Mouse (Mus musculus) urinary bladder, postnatal 10 days (tissue): ENCODE measurements around the gene Foxn3.

ENCODE experiments used
- DNase-seq: peaks from one replicate; pipeline ENCODE4 v3.0.0; 2022; ENCODE audit warnings: low spot score

Foxn3 gene

DNA sequence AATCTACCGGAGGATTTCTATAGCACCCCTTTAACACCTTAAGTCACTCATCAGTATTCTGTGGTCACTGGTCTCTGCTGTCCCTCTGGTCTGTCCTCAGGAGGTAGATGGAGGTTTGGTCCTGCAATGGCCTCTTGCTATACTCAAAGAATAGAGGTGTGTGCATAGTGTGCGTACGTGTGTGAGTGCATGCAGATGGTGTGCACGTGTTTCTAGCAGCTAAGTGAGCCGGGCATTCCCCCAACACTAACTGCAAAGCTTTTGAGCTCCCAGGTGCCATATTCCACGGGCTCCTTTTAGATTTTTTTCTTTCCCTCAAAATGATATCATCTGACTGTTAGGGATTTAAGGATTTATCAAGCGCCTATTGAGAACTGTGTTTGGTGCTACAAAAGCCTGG lies 269.9 kb downstream of the Foxn3 start:
- no peak for DNase-seq

DNA sequence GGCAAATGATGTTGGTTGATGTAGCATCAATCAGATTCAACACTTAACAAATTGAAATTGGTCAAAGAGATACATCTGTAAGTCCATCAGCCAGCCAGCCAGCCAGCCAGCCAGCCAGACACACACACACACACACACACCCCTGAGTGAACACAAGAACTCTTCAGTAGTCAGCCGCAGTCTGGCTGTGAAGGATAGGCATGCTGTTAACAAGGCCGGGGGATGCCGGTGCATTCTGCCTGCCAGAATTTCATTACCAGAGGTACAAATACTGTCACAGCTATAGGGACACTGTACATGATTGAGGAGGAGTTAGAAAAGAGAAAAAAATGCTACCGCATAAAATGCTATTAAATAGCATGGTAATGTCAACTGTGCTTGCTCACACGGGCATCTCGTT lies 271.2 kb downstream of the Foxn3 start:
- no peak for DNase-seq

DNA sequence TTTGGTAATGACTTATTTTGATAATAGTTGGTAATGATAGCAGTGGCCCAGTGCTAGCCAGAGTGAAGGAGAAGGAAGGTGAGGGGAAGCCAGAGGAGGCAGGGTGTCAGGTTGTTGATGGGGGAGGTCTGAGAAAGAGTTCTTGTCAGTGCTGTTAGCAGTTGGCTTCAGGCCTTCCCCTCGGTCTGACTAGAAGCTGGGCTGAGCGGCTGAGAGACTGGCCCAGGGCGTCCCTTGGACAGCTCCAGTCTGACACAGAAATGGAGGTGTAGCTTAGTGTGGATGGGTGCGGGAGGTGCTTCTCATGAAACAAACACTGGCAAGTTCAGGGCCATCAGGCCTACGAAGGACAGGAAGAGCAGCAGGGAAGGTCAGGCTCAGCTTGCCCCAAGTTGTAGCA lies 276.3 kb downstream of the Foxn3 start:
- no peak for DNase-seq

DNA sequence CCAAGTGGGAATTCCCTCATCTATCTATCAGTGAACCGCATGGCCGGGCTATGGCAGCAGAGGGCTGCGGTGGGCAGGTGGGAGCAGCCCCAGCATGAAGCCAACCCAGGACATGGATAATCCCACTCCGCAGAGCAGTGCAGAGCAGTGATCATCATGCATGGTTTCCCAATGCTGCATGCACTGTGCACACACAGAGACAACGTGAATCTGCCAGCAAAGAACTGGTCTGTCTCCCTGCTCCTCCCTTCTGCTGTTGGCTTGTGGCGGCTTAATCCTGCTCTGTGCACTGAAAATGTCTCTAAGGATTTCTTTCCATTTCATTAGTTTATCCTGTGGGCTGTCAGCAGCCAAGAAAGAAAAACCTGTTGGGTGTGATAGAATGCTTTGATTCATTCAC lies 276.7 kb downstream of the Foxn3 start:
- no peak for DNase-seq

DNA sequence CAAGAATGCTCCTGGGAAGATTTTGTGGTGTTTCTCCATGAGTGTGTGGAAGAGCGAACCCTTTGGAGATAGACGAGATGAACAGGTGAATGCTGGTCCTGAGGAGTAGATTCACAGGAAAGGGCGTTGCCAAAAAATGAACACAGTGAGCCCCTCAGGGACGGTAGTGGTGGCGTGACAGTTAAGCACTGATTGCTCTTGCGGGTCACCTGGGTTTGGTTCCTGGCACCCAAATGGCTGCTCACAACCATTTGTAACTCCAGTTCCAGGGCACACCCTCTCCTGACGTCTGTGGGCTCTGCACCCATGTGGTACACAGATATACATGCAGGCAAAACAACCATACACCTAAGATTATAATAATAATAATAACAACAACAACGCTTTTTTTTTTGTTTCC lies 277.7 kb downstream of the Foxn3 start:
- no peak for DNase-seq

DNA sequence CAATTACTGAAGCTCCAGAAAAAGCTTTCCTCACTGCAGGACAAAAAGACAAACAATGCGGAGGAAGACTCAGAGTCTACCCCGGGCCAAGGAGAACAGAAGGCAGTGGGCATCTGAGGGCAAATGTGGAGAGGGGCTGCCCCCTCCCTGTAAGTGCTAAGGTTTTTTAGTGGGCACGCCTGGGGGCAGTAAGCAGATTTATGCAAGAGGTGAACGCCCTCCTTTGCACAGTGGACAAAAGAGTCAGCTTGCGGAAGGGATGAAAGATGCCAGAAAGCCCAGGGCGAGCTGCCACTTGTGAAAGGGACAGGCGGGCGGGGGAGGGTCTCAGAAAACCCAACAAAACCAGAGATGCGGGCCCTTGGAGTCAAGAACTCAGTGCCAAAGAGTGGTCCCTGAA lies 278.2 kb downstream of the Foxn3 start:
- no peak for DNase-seq

DNA sequence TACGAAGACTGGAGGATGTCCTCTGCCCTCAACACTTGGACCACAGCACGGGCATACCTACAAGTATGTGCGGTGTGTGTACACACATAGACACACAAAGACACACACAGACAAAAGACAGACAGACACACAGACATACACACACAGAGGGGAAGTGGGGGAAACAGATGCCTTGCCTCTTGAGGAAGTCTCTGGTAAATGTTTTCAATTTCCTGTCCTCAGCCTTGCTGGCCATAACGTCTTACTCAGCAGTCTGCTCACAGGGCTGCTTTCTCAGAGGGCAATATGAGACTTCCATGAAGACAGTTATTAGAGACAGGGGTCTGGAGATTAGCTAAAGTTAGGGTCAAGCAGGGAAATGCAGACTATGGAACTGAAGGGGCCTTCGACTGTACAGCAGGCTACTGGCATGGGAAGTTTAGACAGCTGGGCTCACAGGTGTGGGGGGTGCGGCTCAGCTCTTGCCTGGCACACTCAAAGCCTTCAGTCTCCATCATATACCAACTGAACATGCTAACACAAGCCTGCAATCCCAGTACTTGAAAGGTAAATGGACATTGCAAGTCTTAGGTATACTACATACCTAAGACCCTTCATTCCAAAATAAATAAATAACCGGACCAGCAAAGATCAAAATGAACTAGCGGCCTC lies 278.8 kb downstream of the Foxn3 start:
- no peak for DNase-seq

DNA sequence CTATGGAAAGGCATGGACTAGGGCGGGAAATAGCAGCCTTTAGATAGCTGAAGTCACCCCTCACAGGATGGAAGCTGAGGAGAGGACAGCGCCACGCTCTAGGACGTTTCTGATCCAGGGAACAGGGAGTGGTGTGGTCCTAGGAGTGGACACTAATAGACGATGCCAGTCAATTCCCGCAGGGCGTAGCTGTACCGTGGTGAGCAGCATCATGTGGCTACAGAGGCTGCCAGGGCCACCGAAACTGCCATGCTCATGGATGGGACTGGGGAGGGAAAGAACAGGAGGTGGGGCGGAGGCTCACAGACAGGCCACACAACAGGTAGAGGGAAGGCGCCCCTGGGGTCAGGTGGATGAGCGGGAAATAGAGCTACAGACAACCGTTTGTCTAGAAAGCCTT lies 282.6 kb downstream of the Foxn3 start:
- no peak for DNase-seq

DNA sequence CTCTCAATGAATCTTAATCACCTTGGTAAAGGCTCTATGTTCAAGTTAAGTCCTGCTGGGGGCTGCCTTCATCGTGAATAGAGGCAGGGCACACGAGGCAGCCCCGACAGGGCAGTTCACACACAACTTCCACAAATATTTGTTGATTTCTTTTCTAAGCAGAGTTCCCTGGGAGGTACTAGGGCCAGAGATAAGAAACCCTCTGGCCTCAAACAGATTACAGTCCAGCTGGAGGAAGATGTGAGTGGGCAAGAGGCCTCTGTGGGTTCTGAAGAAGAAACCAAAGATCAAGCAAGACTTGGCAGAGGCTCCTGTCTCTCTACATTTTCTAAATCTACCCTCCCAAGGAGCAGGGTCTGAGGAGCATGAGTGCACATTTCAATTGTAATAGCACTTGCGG lies 283.1 kb downstream of the Foxn3 start:
- no peak for DNase-seq

DNA sequence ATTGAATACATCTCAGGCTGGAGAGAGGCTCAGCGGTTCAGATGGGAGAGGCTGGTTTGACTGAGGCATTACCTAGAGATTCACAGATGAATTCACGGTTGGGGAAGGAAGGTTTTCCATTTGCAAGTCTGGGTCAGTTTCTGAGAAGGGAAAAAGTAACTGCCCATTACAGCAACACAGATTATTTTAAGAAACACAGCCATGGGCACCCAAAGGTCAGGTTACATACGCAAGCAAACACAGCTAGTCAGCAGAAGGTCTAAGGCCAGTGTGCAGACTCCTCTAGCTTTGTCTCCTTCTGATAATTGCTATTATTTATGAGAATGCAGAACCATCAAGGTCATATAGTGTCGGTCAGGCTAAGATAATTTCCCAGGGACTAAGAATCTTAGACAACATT lies 284.0 kb downstream of the Foxn3 start:
- DNase-seq, result no peak

DNA sequence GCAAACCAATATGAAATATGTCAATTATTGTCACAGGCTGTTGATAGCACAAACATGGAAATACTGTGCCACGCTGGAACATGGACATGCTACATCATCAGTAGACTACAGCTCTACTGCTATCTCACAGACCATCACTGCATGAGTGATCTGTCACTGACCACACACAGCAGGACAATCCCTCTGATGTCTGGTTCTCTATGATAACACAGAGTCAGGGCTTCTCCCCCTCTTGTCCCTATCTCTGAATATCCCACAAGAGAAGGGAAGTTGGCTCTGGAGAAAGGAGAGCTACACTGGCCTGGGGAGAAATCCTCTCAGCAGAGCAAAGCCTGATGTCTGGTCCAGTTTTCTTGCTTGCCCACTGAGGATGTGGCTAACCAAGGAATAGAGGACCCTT lies 288.8 kb downstream of the Foxn3 start:
- DNase-seq, result no peak

DNA sequence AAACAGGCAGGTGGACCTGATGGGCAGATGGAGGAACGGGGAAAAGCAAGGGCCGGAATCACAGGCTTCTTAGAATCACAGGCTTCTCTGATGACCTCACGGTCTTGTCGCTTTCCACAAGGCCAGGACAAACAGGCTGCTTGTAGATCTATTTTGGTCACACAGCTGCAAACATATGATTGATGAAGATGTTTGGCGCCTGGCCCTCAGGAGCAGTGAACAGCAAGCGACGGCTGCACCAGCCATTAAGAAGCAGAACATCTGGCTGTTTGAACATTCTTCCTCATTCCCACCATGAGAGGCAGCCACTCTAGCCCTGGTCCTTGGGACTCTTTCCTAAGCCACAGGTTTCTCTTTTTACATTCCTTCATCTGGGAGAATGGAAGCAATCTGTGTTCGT lies 294.0 kb downstream of the Foxn3 start:
- DNase-seq, result no peak

DNA sequence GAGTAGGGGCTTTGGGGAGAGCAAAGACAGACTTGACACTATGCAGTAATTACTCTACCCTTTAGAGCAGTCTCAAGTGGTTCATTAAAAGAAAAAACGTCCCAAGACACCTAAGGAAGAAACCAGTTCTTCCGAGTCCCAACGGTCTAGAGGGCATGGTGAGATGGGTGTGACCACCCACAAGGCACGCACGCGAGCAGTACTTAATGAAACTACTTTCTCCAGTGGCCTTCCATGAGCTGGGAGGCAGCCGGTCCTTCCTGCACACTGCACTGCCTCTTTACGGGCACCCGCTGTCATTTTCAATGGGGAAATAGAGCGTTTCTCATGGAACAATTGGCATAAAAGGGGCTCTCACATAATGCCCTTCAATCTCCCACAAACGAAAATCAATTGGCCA lies 294.4 kb downstream of the Foxn3 start:
- no peak for DNase-seq

DNA sequence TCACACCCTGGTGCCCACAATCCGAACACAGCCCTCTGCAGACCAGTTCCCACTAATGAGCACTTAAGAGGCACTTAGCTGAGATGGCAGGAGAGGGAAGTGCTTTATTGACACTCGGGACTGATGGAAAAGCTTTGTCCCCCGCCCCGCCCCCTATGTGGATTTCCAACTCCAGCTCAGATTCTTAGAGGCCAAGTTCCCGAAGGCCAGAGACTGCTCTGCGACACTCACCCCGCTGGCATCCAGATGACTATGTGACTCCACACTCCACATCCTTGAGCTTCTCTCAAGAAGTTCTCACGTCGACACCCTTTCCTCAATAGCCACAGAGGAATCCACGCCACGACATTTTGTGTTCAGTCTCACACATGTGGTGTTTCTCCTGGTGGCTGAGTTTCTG lies 295.6 kb downstream of the Foxn3 start:
- DNase-seq, result no peak

DNA sequence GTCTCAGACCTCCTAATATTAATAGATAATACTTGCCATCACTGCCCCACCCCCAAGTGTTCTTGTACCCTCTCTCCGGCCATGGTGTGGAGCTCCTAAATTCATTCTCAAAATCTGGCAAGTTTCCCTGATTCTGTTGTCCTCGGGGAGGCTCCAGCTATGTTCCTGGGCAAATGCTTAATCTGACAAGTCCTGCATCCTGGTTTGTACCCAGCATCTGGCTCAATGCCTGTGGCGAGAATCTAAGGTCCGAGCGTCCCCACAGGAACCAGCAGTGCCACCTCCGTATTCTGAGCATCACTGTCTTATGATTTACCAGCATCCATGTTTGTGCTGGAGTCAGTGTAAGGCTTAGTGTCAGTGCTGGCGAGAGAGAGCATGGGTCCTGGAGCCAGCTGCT lies 296.9 kb downstream of the Foxn3 start:
- no peak for DNase-seq

DNA sequence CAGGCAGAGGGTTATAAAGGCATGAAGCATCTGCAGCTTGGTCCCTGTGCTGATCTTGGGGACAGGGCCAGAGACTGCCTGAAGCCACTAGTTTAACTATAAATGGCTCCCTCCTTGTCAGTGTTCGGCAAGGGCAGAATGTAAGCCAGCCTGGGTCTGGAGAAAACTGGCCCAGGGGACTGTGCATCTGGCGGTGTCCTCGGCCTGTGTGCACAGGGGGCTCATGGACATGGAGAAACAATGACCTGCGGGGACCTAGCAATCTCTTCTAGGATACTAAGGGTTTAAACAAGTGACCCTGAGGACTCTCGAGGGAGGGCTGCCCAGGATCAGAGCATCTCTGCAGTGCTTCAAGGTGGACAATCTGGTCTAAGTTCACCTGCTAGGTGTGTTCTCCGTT lies 297.6 kb downstream of the Foxn3 start:
- DNase-seq, result no peak

DNA sequence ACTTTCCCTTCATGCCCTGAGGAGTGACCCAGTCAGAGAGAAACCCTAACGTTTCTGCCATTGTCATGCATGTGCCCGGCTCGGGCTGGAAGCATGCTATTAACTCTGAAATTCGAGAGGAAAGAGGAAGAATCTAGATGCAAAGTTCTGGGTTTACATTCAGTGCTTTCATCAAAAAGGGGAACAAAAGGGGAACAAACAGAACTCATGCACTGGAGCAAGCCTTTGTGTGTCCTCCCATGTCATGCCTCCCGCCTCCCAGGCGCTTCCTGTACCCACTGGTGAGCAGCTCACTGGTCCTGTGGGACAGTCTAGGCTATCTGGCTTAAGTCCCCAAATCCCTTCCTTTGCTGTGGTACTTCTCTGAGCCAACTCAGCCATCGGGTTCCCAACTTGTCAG lies 299.0 kb downstream of the Foxn3 start:
- DNase-seq, result no peak

DNA sequence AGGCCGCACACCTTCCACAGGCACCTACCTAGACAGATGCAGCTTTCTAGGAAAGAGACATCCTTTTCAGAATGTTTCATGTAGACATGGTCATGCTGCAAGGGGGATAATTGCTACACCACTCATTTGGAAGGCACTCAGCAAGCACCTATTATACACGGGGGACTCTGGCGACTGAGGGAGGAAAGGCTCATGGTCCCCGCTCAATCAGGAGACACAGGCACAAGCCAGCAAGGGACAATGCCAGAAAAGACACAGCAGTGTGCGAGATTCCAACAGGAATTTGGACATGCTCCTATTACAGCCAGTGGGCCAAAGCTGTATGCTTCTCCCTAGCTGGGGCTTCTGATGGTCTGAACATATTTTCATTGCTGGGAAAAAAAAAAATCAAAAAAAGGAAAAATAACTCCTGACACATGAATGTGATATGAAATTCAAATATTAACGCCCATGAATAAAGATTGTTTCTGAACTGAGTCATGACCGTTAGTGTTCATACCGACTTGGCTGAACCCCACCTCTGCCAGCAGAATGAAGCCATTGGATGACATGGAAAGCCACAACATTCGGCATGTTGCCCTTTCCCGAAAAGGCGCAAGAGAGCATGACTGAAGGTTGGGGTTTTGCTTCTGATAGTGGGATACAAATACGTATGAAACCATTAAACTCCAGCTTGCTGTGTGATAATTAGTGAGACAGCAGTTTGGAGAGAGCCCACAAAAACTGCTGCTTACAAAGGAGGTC lies 299.6 kb downstream of the Foxn3 start:
- no peak for DNase-seq

DNA sequence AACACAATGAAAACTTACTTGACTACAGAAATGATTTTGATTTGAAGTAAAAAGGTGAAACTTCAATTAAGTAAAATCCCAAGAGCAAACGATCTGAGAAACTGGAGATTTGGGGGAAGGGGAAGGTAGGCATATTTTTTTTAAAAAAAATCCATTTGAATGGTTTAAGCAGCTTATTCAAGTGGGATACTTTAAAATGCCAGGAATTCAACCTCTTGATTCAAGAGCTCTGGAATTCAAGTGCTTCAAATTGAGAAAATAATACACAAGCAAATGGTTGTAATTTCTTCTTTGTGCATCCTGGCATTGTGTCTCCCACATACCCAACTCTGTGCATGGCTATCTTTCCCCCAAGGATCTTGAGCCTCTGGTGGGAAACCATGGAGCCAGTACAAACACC lies 300.5 kb downstream of the Foxn3 start:
- no peak for DNase-seq

DNA sequence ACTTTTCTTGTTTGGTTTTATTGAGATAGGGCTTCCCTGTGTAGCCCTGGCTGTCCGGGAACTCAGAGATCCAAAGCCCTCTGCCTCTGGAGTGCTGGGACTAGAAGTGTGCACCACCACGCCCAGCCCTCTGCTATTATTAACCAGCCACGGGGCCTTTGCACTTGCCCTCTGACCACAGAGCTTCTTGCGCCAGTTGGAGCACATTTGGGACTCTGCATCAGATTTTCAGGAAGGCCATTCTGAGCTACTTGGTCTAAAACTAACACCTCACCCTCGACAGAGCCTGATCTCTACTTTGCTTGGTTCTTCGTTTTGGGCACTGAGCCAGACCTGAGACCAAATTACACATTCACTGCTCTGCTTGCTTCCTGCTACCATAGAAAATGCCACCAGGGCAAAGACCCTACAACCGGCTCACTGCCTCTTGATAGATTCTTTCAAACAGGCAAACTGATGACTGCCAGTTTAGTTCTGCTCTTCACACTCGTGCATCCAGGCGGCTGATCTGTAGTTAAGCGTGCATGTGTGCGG lies 301.2 kb downstream of the Foxn3 start:
- no peak for DNase-seq

DNA sequence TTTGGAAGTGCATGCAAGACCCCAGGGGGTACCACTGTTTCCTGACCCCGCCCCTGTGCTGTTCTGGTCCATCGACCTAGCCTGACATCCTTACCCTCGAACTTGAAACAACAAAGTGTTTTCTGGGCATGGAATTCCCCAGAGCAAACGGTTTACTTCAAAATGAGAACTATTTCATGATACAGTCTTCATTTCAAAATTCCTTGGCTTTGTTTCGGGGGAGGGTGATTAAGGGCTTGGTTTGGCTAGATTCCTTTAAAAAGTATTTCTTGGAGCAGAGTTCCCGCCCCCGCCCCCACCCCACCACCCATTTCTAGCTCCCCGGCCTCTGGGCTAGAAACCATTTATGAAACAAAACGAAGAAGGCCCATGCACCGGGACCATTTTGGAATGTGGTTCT lies 303.2 kb downstream of the Foxn3 start:
- no peak for DNase-seq

DNA sequence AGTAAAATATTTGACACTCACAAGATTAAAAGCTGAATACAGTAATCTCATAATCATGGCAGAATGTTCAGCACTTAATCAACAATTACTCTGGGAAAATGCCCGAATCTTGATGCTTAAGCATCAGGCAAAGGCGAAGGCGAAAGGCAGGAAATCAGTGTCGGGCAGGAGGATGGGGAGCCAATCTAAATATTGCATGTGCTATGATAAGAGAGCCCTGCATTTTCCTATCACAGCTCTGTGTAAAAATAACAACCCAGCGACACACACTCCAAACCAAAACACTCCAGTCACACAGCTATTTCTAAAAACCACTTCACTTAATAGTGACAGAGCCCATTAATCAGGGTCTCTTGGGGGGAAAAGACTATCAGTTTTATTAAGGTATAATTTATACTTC lies 305.8 kb downstream of the Foxn3 start:
- no peak for DNase-seq

DNA sequence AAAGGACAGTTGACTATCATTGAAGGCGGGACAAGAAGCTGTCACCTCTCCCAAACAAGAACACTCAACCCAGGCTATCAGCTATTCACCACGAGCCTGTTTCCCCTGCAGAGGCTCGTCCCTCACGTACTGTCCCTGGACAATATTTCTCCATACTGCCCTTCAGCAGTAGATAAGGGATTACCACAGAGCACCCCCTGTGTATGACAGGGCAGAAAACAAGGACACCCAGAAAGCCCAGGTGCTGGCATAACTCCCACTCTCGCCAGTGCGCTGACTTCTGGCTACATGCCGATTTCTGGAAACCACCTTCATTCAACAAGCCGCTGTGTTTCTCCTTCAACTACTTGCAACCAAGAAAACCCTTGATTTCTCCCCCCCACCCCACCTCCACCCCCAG lies 306.4 kb downstream of the Foxn3 start:
- no peak for DNase-seq

DNA sequence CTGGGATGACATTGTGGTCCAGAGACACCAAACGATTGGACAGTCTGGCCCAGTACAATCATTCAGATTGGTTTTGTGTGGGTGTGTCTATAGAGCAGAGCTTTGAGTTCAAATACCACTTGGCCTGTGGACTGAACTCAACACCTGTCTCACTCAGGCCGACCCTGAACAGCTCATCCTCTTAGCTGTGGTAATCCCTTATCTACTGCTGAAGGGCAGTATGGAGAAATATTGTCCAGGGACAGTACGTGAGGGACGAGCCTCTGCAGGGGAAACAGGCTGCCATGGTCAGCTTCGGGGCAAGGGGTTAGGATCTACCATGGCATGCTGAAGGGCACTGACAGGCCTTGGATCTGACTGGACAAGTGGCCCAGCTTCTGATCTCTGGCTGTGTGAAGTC lies 306.9 kb downstream of the Foxn3 start:
- no peak for DNase-seq
